Mouse (Mus musculus): ENCODE results near the gene Spg7. TPM values are rescaled to one million over a fixed set of nuclear protein-coding genes. Genes with fewer than 3 reads are reported as not detected.

The Spg7 gene
- polyA plus RNA-seq, 1 experiment = 76.9 TPM

DNA sequence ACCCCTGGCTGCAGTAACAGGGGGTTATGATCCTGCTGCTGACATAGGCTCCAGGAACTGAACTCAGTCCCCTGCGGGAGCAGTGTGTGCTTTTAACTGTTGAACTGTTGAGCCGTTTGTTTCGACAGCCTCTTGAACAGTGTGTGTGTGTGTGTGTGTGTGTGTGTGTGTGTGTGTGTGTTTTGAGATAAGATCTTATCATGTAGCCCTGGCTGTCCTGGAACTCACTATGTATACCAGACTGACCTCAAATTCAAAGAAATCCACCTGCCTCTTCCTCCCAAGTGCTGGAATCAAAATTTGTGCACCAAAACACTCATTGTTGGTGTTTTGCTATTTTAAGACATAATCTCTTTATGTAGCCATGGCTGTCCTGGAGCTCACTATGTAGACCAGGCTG, 51.9 kb downstream of the Spg7 start:
- H3K4me3 ChIP-seq (ENCODE audit: insufficient read depth, low read length) = no peak overlapping the region
- TF ChIP-seq POLR2A (IDR thresholded peaks at IDR 0.05; ENCODE audit: extremely low read depth, insufficient read depth, low read length) (no peak), CTCF (IDR thresholded peaks at IDR 0.05; ENCODE audit: extremely low read depth, insufficient read depth, low read length) (no peak)
- H3K4me1 ChIP-seq (ENCODE audit: control insufficient read depth, insufficient read depth, low read length) = no peaks in the 10 kb centered on the region
- H3K27ac ChIP-seq (ENCODE audit: insufficient read depth, low read length) = no peak overlapping the region

DNA sequence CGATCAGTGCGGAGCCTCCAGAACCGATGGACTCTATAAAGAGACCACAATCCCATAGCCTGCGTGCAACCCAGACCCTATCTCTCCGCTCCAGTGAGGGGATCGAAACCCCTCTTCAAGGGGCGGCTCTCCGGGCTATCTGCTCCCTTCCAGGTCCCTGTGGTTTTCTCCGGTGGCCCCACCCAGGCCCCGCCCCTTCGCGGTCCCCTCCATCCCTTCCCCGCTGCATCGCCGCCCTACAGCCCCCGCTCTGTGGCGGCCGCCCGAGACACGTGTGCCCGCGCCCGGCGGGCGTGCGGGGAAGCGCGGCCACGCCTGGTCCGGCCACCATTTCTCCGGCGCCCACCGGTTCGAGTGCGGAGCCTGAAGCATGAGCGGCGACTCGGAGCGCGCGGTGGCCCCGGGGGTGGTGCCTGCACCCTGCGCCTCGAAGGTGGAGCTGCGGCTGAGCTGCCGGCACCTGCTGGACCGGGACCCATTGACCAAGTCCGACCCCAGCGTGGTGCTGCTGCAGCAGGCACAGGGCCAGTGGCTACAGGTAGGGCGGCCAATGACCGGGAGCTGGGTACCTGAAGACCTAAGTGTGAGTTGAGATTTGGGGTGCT, 54.5 kb downstream of the Spg7 start, which contains the start of gene Cpne7:
Gene Cpne7 (plus strand): TSS at position 248 of the 605 bp plus-strand sequence.
- Histone ChIP-seq H3K27ac (ENCODE audit: insufficient read depth, low read length) (no peak within 1 kb of the TSS), H3K4me1 (ENCODE audit: control insufficient read depth, insufficient read depth, low read length) (peaks cover under 1% of the 10 kb centered on the region; the same call in 1 of the 2 replicates), H3K4me3 (ENCODE audit: insufficient read depth, low read length) (peak within 1 kb of the TSS; percentile 54)
- TF ChIP-seq POLR2A (IDR thresholded peaks at IDR 0.05; ENCODE audit: extremely low read depth, insufficient read depth, low read length) (no peak), CTCF (IDR thresholded peaks at IDR 0.05; ENCODE audit: extremely low read depth, insufficient read depth, low read length) (no peak)

DNA sequence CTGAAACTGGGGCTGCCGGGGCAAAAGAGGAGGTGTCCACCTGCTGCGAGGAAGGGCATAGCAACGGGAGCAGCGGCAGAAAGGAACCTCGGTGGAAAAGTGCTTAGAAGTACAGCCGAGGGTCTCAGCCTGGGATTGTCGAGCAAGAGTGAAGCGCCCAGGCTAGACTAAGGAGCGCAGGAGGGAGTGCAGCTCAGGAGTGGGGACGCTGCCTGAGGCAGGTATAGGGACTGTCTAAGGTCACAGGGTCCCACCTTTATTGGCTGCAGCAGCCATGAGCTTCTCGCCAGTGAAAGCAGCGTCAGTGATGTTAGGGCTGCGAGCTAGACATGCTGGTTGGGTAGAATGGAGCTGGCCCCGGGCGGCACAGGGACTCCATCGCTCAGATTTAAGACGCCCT, 55.0 kb downstream of the Spg7 start:
- peak overlapping the region; percentile 54 for H3K4me3 ChIP-seq (ENCODE audit: insufficient read depth, low read length)
- no peak for TF ChIP-seq POLR2A (IDR thresholded peaks at IDR 0.05; ENCODE audit: extremely low read depth, insufficient read depth, low read length)
- no peak for TF ChIP-seq CTCF (IDR thresholded peaks at IDR 0.05; ENCODE audit: extremely low read depth, insufficient read depth, low read length)
- H3K4me1 ChIP-seq (ENCODE audit: control insufficient read depth, insufficient read depth, low read length) = peaks cover 2% of the 10 kb centered on the region; the same call in 1 of the 2 replicates
- no peak overlapping the region for H3K27ac ChIP-seq (ENCODE audit: insufficient read depth, low read length)

- Histone ChIP-seq H3K27ac (ENCODE audit: insufficient read depth, low read length) (no peak overlapping the region), H3K4me1 (ENCODE audit: control insufficient read depth, insufficient read depth, low read length) (peaks cover 2% of the 10 kb centered on the region; the same call in 1 of the 2 replicates)
Measured at GRCm38 (mm10) chr8:123122059-123122458, 59.3 kb downstream of the Spg7 start.

DNA sequence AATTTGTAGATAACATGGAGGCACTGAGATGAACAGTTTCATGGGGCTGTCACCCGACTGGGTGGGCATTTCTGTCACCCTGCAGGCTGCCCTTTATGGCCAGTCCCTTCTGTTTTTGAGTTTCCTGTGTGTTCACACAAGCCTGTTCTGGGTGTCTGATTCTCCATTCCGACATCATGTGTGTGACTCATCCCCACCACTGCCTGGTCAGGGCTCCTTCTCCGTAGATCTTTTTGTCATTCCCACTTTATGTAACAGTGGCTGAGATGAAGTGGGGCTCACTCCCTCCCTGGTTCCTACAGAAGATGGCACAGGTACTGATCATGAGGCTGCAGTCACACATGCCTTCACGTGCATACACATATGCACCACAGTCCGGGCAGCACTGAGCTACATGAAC, 59.9 kb downstream of the Spg7 start:
- H3K4me1 ChIP-seq (ENCODE audit: control insufficient read depth, insufficient read depth, low read length) = peaks cover 2% of the 10 kb centered on the region; the same call in 1 of the 2 replicates

More at GRCm38 (mm10) chr8:123122059-123122458, 59.3 kb downstream of the Spg7 start:
- TF ChIP-seq POLR2A (IDR thresholded peaks at IDR 0.05; ENCODE audit: extremely low read depth, insufficient read depth, low read length) = no peak
- TF ChIP-seq CTCF (IDR thresholded peaks at IDR 0.05; ENCODE audit: extremely low read depth, insufficient read depth, low read length) = no peak
- H3K4me3 ChIP-seq (ENCODE audit: insufficient read depth, low read length) = no peak overlapping the region

GRCm38 (mm10) chr8:123126193-123126816, 63.6 kb downstream of the Spg7 start:
- Histone ChIP-seq H3K27ac (ENCODE audit: insufficient read depth, low read length) (no peak overlapping the region), H3K4me1 (ENCODE audit: control insufficient read depth, insufficient read depth, low read length) (peaks cover 2% of the 10 kb centered on the region; the same call in 1 of the 2 replicates), H3K4me3 (ENCODE audit: insufficient read depth, low read length) (no peak overlapping the region)
- no peak for TF ChIP-seq CTCF (IDR thresholded peaks at IDR 0.05; ENCODE audit: extremely low read depth, insufficient read depth, low read length)
- TF ChIP-seq POLR2A (IDR thresholded peaks at IDR 0.05; ENCODE audit: extremely low read depth, insufficient read depth, low read length) = no peak

More for the DNA sequence above, 59.9 kb downstream of the Spg7 start:
- TF ChIP-seq POLR2A (IDR thresholded peaks at IDR 0.05; ENCODE audit: extremely low read depth, insufficient read depth, low read length) (no peak), CTCF (IDR thresholded peaks at IDR 0.05; ENCODE audit: extremely low read depth, insufficient read depth, low read length) (no peak)
- H3K27ac ChIP-seq (ENCODE audit: insufficient read depth, low read length) = no peak overlapping the region
- no peak overlapping the region for H3K4me3 ChIP-seq (ENCODE audit: insufficient read depth, low read length)

DNA sequence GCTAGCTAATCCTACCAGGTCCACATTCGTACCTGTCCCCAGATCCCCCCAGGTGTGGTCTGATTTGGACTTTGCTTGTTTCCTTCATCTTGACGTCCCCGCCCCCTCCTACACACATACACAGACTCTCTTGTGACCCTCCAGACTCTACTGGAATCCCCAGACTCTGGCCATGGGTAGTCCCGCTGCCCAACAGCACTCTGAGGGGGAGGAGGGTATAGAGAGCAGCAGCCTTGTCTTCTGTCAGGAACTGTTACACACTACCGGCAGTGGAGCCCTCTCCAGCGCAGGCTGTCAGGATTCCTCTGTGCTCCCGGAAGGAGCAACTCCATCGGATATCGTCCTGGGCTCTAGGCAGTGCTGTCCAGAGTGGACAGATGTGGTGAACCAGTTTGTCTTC, 68.3 kb downstream of the Spg7 start:
- no peaks in the 10 kb centered on the region; the same call in 1 of the 2 replicates for H3K4me1 ChIP-seq (ENCODE audit: control insufficient read depth, insufficient read depth, low read length)
- TF ChIP-seq CTCF (IDR thresholded peaks at IDR 0.05; ENCODE audit: extremely low read depth, insufficient read depth, low read length) (no peak), POLR2A (IDR thresholded peaks at IDR 0.05; ENCODE audit: extremely low read depth, insufficient read depth, low read length) (no peak)
- no peak overlapping the region for H3K27ac ChIP-seq (ENCODE audit: insufficient read depth, low read length)
- H3K4me3 ChIP-seq (ENCODE audit: insufficient read depth, low read length) = no peak overlapping the region

- Histone ChIP-seq H3K4me3 (ENCODE audit: insufficient read depth, low read length) (no peak overlapping the region), H3K4me1 (ENCODE audit: control insufficient read depth, insufficient read depth, low read length) (peaks cover under 1% of the 10 kb centered on the region; the same call in 1 of the 2 replicates), H3K27ac (ENCODE audit: insufficient read depth, low read length) (no peak overlapping the region)
- TF ChIP-seq POLR2A (IDR thresholded peaks at IDR 0.05; ENCODE audit: extremely low read depth, insufficient read depth, low read length) = no peak
- no peak for TF ChIP-seq CTCF (IDR thresholded peaks at IDR 0.05; ENCODE audit: extremely low read depth, insufficient read depth, low read length)
Measured at GRCm38 (mm10) chr8:123132953-123133352, 70.2 kb downstream of the Spg7 start.

GRCm38 (mm10) chr8:123134149-123134713, 71.5 kb downstream of the Spg7 start:
- peaks cover 3% of the 10 kb centered on the region; the same call in 1 of the 2 replicates for H3K4me1 ChIP-seq (ENCODE audit: control insufficient read depth, insufficient read depth, low read length)

More at GRCm38 (mm10) chr8:123134149-123134713, 71.5 kb downstream of the Spg7 start:
- Histone ChIP-seq H3K27ac (ENCODE audit: insufficient read depth, low read length) (no peak overlapping the region), H3K4me3 (ENCODE audit: insufficient read depth, low read length) (no peak overlapping the region)
- no peak for TF ChIP-seq CTCF (IDR thresholded peaks at IDR 0.05; ENCODE audit: extremely low read depth, insufficient read depth, low read length)
- TF ChIP-seq POLR2A (IDR thresholded peaks at IDR 0.05; ENCODE audit: extremely low read depth, insufficient read depth, low read length) = no peak
